Mouse (Mus musculus): ENCODE results near the gene Myh9.

- TF ChIP-seq GATA1 (IDR thresholded peaks at IDR 0.05; ENCODE audit: borderline replicate concordance, low read length), result no peak
- TF ChIP-seq FLI1 (IDR thresholded peaks at IDR 0.05; ENCODE audit: low read length), result no peak
Measured at GRCm38 (mm10) chr15:77822057-77822466, 19.9 kb downstream of the Myh9 start.

All from megakaryocyte, embryonic 14.5 days (primary cell).